Mouse (Mus musculus): ENCODE measurements around the gene Gm20388. TPM values are rescaled to one million over a fixed set of nuclear protein-coding genes. Genes with fewer than 3 reads are reported as not detected.

Gene Gm20388
- polyA plus RNA-seq, 1 experiment from 2014 or later = 1.7 TPM

- Histone ChIP-seq H3K4me3 (no peak overlapping the region), H3K36me3 (no peaks in the 10 kb centered on the region), H3K27ac (no peak overlapping the region), H3K4me1 (replicated peaks) (peaks cover 8% of the 10 kb centered on the region), H3K27me3 (ENCODE audit: insufficient read depth, poor library complexity, severe bottlenecking) (peaks cover 11% of the 10 kb centered on the region), H3K9me3 (no peaks in the 10 kb centered on the region)
- 68% methylated on average over 8 of the region's 8 CpGs for WGBS
- DNase-seq (ENCODE audit: low spot score) = no peak
Observed at GRCm38 (mm10) chr8:122766647-122767200, 2856.1 kb downstream of the Gm20388 start.

- Histone ChIP-seq H3K4me1 (replicated peaks) (peaks cover 8% of the 10 kb centered on the region), H3K4me3 (no peak overlapping the region), H3K36me3 (no peaks in the 10 kb centered on the region), H3K27ac (no peak overlapping the region), H3K27me3 (ENCODE audit: insufficient read depth, poor library complexity, severe bottlenecking) (peaks cover 11% of the 10 kb centered on the region), H3K9me3 (no peaks in the 10 kb centered on the region)
- no peak for DNase-seq (ENCODE audit: low spot score)
- WGBS = 50% methylated on average over 9 of the region's 9 CpGs
Observed at GRCm38 (mm10) chr8:122767229-122767628, 2856.6 kb downstream of the Gm20388 start.

- 72% methylated on average over 24 of the region's 24 CpGs for WGBS
- Histone ChIP-seq H3K4me1 (replicated peaks) (peaks cover 5% of the 10 kb centered on the region), H3K27ac (no peak overlapping the region), H3K9me3 (no peaks in the 10 kb centered on the region), H3K4me3 (no peak overlapping the region), H3K36me3 (no peaks in the 10 kb centered on the region), H3K27me3 (ENCODE audit: insufficient read depth, poor library complexity, severe bottlenecking) (peaks cover 28% of the 10 kb centered on the region)
- DNase-seq (ENCODE audit: low spot score) = no peak
Observed at GRCm38 (mm10) chr8:122769251-122770058, 2858.8 kb downstream of the Gm20388 start.

DNA sequence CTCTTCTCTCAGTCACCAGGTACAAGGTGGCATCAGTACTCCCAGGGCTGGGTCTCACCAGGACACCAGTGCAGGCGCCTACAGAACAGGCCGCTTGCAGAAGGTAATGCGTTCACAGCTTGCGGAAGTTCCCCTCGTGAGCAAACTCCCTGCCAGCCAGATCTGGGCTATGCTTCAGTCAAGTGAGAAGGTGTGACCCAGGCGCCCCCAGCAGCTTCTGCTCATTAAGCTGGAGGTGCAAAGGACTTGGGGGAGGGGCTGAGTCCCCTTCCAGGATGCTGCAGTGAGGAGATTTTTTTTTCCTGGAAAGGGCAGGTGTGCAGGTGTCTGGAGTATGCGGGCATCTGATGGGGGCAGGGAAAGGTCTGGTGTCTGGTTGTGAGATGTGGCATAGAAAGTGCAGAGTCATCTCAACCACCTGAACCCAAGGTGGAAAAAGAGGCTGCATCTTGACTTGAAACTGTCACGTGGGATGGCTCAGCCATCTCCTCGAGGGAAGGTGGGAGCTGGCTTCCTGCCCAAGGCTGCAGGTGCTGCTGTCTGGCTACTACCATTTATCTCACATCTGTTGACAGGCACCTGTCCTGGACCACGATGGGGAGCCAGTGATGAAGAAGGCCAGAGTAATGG, 2861.9 kb downstream of the Gm20388 start:
- DNase-seq (ENCODE audit: low spot score) = no peak
- Histone ChIP-seq H3K27me3 (ENCODE audit: insufficient read depth, poor library complexity, severe bottlenecking) (peaks cover 33% of the 10 kb centered on the region), H3K27ac (no peak overlapping the region), H3K36me3 (no peaks in the 10 kb centered on the region), H3K9me3 (no peaks in the 10 kb centered on the region), H3K4me1 (replicated peaks) (peaks cover 14% of the 10 kb centered on the region), H3K4me3 (no peak overlapping the region)
- WGBS = 40% methylated on average over 10 of the region's 10 CpGs

DNA sequence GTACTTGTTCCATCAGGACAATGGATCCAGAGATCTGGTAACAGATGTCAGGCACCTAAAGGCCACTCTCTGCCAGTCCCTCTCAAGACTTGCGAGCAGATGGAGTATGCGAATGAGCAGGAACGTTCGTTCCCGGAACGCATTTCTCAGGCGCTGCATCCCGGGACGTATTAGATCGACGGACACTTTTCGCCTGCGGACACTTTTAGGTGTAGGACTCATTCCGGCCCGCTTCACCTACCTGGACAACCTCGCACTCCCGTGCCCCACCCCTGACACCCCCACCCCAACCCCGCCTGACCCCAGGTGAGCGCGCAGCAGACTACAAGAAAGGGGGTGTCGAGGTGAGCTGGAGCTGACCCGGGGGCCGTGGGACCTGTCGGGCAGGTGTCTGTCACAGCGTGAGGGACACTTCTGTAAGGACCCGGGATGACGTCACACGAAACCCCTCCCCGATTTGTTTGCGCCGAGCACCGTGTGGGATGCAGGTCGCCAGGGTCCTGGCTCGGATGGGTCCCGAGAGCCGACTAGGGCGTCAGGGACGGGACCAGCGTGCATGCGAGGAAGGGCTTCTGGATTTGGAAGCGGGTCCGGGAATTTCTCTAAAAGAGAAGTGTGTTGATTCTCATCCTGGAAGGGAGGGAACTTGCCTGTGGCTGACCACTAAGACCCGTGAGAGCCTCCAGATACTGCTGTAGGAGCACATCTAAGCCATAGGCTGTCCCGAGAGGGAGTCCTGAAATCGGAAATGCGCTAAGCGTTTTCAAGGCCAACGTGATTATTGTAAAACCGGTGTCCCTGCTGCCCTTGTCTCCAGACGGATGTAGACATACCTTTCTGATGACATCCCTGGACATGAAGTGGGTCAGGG, 2864.9 kb downstream of the Gm20388 start, which contains the start of gene Acsf3:
Gene Acsf3 (plus strand): TSS at position 202 of the 871 bp plus-strand sequence.
- peak; percentile 78 for DNase-seq (ENCODE audit: low spot score)
- no peaks in the 10 kb centered on the region for H3K9me3 ChIP-seq
- peak within 1 kb of the TSS; percentile 91 for H3K27ac ChIP-seq
- WGBS = 2% methylated on average over 50 of the region's 50 CpGs
- H3K36me3 ChIP-seq = peaks cover 9% of the 10 kb centered on the region
- H3K4me1 ChIP-seq (replicated peaks) = peaks cover 14% of the 10 kb centered on the region
- peak within 1 kb of the TSS; percentile 97 for H3K4me3 ChIP-seq
- peaks cover 22% of the 10 kb centered on the region for H3K27me3 ChIP-seq (ENCODE audit: insufficient read depth, poor library complexity, severe bottlenecking)

DNA sequence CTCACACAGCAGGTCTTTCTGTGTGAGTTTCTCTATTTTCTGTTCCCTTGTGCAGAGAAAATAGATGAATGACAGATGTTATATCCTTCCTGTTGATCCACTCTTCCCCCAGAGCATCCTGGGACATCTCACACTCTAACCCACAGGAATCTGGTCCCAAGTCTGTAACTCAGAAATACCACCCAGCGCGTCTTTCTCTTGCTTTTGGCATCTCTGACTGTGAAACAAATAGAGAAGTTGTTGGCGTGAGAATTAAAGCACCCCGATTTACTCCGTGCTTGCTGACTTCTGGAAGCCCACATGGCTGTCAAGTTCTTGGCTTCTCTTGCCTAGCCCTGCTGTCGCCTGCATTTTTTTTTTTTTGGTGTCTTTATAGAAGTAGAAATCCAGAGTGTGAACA, 2867.1 kb downstream of the Gm20388 start:
- peaks cover 30% of the 10 kb centered on the region for H3K36me3 ChIP-seq
- peaks cover 19% of the 10 kb centered on the region for H3K27me3 ChIP-seq (ENCODE audit: insufficient read depth, poor library complexity, severe bottlenecking)
- peaks cover 14% of the 10 kb centered on the region for H3K4me1 ChIP-seq (replicated peaks)
- H3K4me3 ChIP-seq = no peak overlapping the region
- WGBS = 85% methylated on average over 6 of the region's 6 CpGs
- H3K27ac ChIP-seq = no peak overlapping the region
- no peaks in the 10 kb centered on the region for H3K9me3 ChIP-seq
- DNase-seq (ENCODE audit: low spot score) = no peak

DNA sequence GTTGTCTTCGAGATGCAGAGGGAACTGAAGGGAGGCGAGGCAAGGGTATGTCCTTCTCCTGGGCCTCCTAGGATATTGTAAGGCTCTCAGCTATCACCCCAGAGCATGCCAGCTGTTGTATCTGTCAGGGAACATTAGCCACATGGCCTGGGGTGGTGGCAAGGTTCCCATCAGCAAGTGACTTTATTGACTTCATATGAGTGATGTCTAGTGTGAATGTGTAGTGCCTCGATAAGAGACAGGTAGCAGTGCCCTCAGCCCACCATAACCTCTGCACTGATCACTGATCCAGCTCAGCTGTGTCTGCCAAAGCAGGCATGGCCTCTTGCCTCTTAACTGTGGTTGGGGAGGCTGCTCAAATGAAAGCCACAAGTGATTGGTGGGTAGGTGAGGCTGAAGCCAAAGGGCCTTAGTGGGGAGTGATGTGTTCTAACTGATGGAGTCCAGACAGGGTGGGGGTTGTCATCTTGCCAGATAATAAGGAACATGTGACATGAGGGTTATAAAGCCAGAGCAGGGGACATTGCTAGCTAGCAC, 2868.1 kb downstream of the Gm20388 start:
- DNase-seq (ENCODE audit: low spot score) = no peak
- H3K4me3 ChIP-seq = no peak overlapping the region
- peaks cover 14% of the 10 kb centered on the region for H3K4me1 ChIP-seq (replicated peaks)
- H3K36me3 ChIP-seq = peaks cover 38% of the 10 kb centered on the region
- H3K9me3 ChIP-seq = no peaks in the 10 kb centered on the region
- WGBS = 86% methylated on average over 3 of the region's 3 CpGs
- no peak overlapping the region for H3K27ac ChIP-seq
- peaks cover 12% of the 10 kb centered on the region for H3K27me3 ChIP-seq (ENCODE audit: insufficient read depth, poor library complexity, severe bottlenecking)

DNA sequence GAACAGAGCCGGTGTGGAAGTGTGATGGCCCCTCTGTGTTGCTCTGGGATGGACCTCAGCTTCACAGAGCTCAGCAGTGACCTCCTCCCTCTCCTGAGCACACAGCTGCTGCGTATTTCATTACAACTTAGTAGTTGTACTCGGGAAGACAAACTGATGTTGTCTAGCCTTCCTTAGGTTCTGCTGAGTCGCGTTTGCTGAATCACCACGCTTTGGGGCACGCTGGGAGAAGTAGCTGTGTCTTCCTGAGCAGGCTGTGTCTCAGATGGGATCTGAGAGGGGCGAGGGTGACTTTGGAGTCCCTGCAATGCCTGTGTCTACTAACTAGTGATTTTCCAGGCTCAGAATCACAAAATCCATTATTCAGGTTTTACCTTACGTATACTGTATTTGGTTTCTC, 2868.6 kb downstream of the Gm20388 start:
- 81% methylated on average over 9 of the region's 9 CpGs for WGBS
- DNase-seq (ENCODE audit: low spot score) = no peak
- H3K27ac ChIP-seq = no peak overlapping the region
- H3K4me1 ChIP-seq (replicated peaks) = peaks cover 14% of the 10 kb centered on the region
- H3K4me3 ChIP-seq = no peak overlapping the region
- peaks cover 8% of the 10 kb centered on the region for H3K27me3 ChIP-seq (ENCODE audit: insufficient read depth, poor library complexity, severe bottlenecking)
- H3K36me3 ChIP-seq = peaks cover 42% of the 10 kb centered on the region
- no peaks in the 10 kb centered on the region for H3K9me3 ChIP-seq

DNA sequence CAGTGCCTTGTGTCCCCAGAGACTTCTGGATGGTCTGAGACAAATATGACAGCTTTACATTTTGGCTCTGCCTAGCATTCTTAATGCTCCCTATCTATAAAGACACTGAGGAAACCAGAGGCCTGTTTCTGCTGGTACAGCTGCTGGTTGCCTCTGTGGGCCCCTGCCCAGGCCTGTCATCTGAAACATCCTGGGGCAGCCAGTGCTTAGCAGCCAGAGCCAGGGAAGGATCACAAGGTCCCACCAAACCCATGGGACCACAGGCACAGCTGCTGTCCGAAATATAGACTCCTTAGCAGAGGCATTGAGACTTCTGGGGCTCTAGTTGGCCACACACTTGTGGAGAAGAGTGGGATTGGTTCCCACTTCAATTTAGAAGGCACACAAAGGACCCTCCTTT, 2874.1 kb downstream of the Gm20388 start:
- Histone ChIP-seq H3K27me3 (ENCODE audit: insufficient read depth, poor library complexity, severe bottlenecking) (no peaks in the 10 kb centered on the region), H3K4me1 (replicated peaks) (no peaks in the 10 kb centered on the region), H3K4me3 (no peak overlapping the region), H3K36me3 (peaks cover 96% of the 10 kb centered on the region), H3K27ac (no peak overlapping the region), H3K9me3 (no peaks in the 10 kb centered on the region)
- 79% methylated on average over 1 of the region's 1 CpGs for WGBS
- no peak for DNase-seq (ENCODE audit: low spot score)

GRCm38 (mm10) chr8:122789796-122790195, 2879.2 kb downstream of the Gm20388 start:
- Histone ChIP-seq H3K27ac (no peak overlapping the region), H3K27me3 (ENCODE audit: insufficient read depth, poor library complexity, severe bottlenecking) (no peaks in the 10 kb centered on the region), H3K4me3 (no peak overlapping the region), H3K4me1 (replicated peaks) (0 out of 2 replicates have a peak, but pooled peaks cover 4% of the 10 kb centered on the region), H3K9me3 (no peaks in the 10 kb centered on the region), H3K36me3 (peaks cover 72% of the 10 kb centered on the region)
- WGBS = 95% methylated on average over 5 of the region's 5 CpGs
- no peak for DNase-seq (ENCODE audit: low spot score)

- H3K36me3 ChIP-seq = peaks cover 34% of the 10 kb centered on the region
- 84% methylated on average over 18 of the region's 18 CpGs for WGBS
- no peaks in the 10 kb centered on the region for H3K9me3 ChIP-seq
- no peak overlapping the region for H3K4me3 ChIP-seq
- H3K27ac ChIP-seq = peak overlapping the region; percentile 71; the same call in 1 of the 2 replicates
- H3K27me3 ChIP-seq (ENCODE audit: insufficient read depth, poor library complexity, severe bottlenecking) = no peaks in the 10 kb centered on the region
- no peak for DNase-seq (ENCODE audit: low spot score)
- H3K4me1 ChIP-seq (replicated peaks) = 0 out of 2 replicates have a peak, but pooled peaks cover 4% of the 10 kb centered on the region
Observed at GRCm38 (mm10) chr8:122793375-122794174, 2882.9 kb downstream of the Gm20388 start.

GRCm38 (mm10) chr8:122794175-122794454, 2883.5 kb downstream of the Gm20388 start:
- H3K9me3 ChIP-seq = no peaks in the 10 kb centered on the region
- DNase-seq (ENCODE audit: low spot score) = no peak
- H3K4me3 ChIP-seq = no peak overlapping the region
- H3K27me3 ChIP-seq (ENCODE audit: insufficient read depth, poor library complexity, severe bottlenecking) = no peaks in the 10 kb centered on the region
- 0 out of 2 replicates have a peak, but pooled peaks cover 4% of the 10 kb centered on the region for H3K4me1 ChIP-seq (replicated peaks)
- peaks cover 29% of the 10 kb centered on the region for H3K36me3 ChIP-seq
- WGBS = 90% methylated on average over 5 of the region's 5 CpGs
- peak overlapping the region; percentile 71; the same call in 1 of the 2 replicates for H3K27ac ChIP-seq

All from hindbrain, embryonic 10.5 days (tissue).